Mouse (Mus musculus): ENCODE results near the gene Pts. TPM values are rescaled to one million over a fixed set of nuclear protein-coding genes. Genes with fewer than 3 reads are reported as not detected.
A peak's percentile ranks its signal among the peaks of the same experiment; 100 is the strongest.

The Pts gene
- polyA plus RNA-seq, 1 experiment from 2014 or later: 70.1 TPM

- Histone ChIP-seq H3K4me1 (replicated peaks; ENCODE audit: control insufficient read depth, insufficient read depth, low read length) (peaks cover 26% of the 10 kb centered on the region), H3K27ac (ENCODE audit: low read depth, low read length) (no peak overlapping the region), H3K4me3 (ENCODE audit: low read depth, low read length) (no peak overlapping the region), H3K9ac (ENCODE audit: low read depth, low read length) (no peak overlapping the region), H3K4me2 (0 out of 2 replicates have a peak overlapping the region, but pooled peaks have one; percentile 74), H3K36me3 (ENCODE audit: control insufficient read depth, insufficient read depth, low read length) (no peaks in the 10 kb centered on the region), H3K27me3 (replicated peaks; ENCODE audit: control insufficient read depth, insufficient read depth, low read length) (no peaks in the 10 kb centered on the region), H3K9me3 (ENCODE audit: control insufficient read depth, low read length) (no peaks in the 10 kb centered on the region)
- DNase-seq (ENCODE audit: low spot score) (no peak), ATAC-seq (replicated peaks; ENCODE audit: low FRiP score) (no peak)
- 84% methylated on average over 3 of the region's 3 CpGs for WGBS
These were observed 28.7 kb downstream of the Pts start for GRCm38 (mm10) chr9:50499781-50500180.

GRCm38 (mm10) chr9:50498815-50499214 lies 29.7 kb downstream of the Pts start:
- no peak for DNase-seq (ENCODE audit: low spot score)
- H3K9ac ChIP-seq (ENCODE audit: low read depth, low read length): no peak overlapping the region
- H3K36me3 ChIP-seq (ENCODE audit: control insufficient read depth, insufficient read depth, low read length): no peaks in the 10 kb centered on the region
- H3K9me3 ChIP-seq (ENCODE audit: control insufficient read depth, low read length): no peaks in the 10 kb centered on the region
- ATAC-seq (replicated peaks; ENCODE audit: low FRiP score): no peak
- no peak overlapping the region for H3K27ac ChIP-seq (ENCODE audit: low read depth, low read length)
- no peaks in the 10 kb centered on the region for H3K27me3 ChIP-seq (replicated peaks; ENCODE audit: control insufficient read depth, insufficient read depth, low read length)
- H3K4me1 ChIP-seq (replicated peaks; ENCODE audit: control insufficient read depth, insufficient read depth, low read length): peaks cover 32% of the 10 kb centered on the region
- H3K4me3 ChIP-seq (ENCODE audit: low read depth, low read length): no peak overlapping the region
- 71% methylated on average over 16 of the region's 16 CpGs for WGBS
- H3K4me2 ChIP-seq: no peak overlapping the region

- WGBS: 73% methylated on average over 2 of the region's 2 CpGs
- ATAC-seq (replicated peaks; ENCODE audit: low FRiP score) (no peak), DNase-seq (ENCODE audit: low spot score) (no peak)
- Histone ChIP-seq H3K4me2 (no peak overlapping the region), H3K27me3 (replicated peaks; ENCODE audit: control insufficient read depth, insufficient read depth, low read length) (no peaks in the 10 kb centered on the region), H3K27ac (ENCODE audit: low read depth, low read length) (no peak overlapping the region), H3K9ac (ENCODE audit: low read depth, low read length) (no peak overlapping the region), H3K4me1 (replicated peaks; ENCODE audit: control insufficient read depth, insufficient read depth, low read length) (peaks cover 32% of the 10 kb centered on the region), H3K9me3 (ENCODE audit: control insufficient read depth, low read length) (no peaks in the 10 kb centered on the region), H3K4me3 (ENCODE audit: low read depth, low read length) (no peak overlapping the region), H3K36me3 (ENCODE audit: control insufficient read depth, insufficient read depth, low read length) (no peaks in the 10 kb centered on the region)
These were observed 31.0 kb downstream of the Pts start for GRCm38 (mm10) chr9:50497536-50497935.

GRCm38 (mm10) chr9:50497076-50497475 lies 31.4 kb downstream of the Pts start:
- 41% methylated on average over 6 of the region's 6 CpGs for WGBS
- no peak overlapping the region; the same call in 1 of the 2 replicates for H3K27ac ChIP-seq (ENCODE audit: low read depth, low read length)

GRCm38 (mm10) chr9:50496546-50496945 lies 32.0 kb downstream of the Pts start:
- Histone ChIP-seq H3K9ac (ENCODE audit: low read depth, low read length) (peak overlapping the region; percentile 50; the same call in 1 of the 2 replicates), H3K27ac (ENCODE audit: low read depth, low read length) (peak overlapping the region; percentile 26), H3K36me3 (ENCODE audit: control insufficient read depth, insufficient read depth, low read length) (no peaks in the 10 kb centered on the region), H3K4me3 (ENCODE audit: low read depth, low read length) (peak overlapping the region; percentile 19; the same call in 1 of the 2 replicates), H3K4me2 (peak overlapping the region; percentile 55), H3K27me3 (replicated peaks; ENCODE audit: control insufficient read depth, insufficient read depth, low read length) (no peaks in the 10 kb centered on the region), H3K4me1 (replicated peaks; ENCODE audit: control insufficient read depth, insufficient read depth, low read length) (peaks cover 34% of the 10 kb centered on the region), H3K9me3 (ENCODE audit: control insufficient read depth, low read length) (no peaks in the 10 kb centered on the region)
- 0 out of 2 replicates have a peak, but pooled peaks have one; percentile 30 for ATAC-seq (replicated peaks; ENCODE audit: low FRiP score)
- DNase-seq (ENCODE audit: low spot score): no peak
- 11% methylated on average over 6 of the region's 6 CpGs for WGBS

More at GRCm38 (mm10) chr9:50497076-50497475, 31.4 kb downstream of the Pts start:
- H3K9ac ChIP-seq (ENCODE audit: low read depth, low read length): no peak overlapping the region
- no peak overlapping the region for H3K4me2 ChIP-seq
- H3K9me3 ChIP-seq (ENCODE audit: control insufficient read depth, low read length): no peaks in the 10 kb centered on the region
- DNase-seq (ENCODE audit: low spot score) (no peak), ATAC-seq (replicated peaks; ENCODE audit: low FRiP score) (no peak)
- H3K36me3 ChIP-seq (ENCODE audit: control insufficient read depth, insufficient read depth, low read length): no peaks in the 10 kb centered on the region
- no peaks in the 10 kb centered on the region for H3K27me3 ChIP-seq (replicated peaks; ENCODE audit: control insufficient read depth, insufficient read depth, low read length)
- peaks cover 32% of the 10 kb centered on the region for H3K4me1 ChIP-seq (replicated peaks; ENCODE audit: control insufficient read depth, insufficient read depth, low read length)
- no peak overlapping the region for H3K4me3 ChIP-seq (ENCODE audit: low read depth, low read length)

GRCm38 (mm10) chr9:50496151-50496505 lies 32.4 kb downstream of the Pts start:
- peaks cover 34% of the 10 kb centered on the region for H3K4me1 ChIP-seq (replicated peaks; ENCODE audit: control insufficient read depth, insufficient read depth, low read length)
- H3K9ac ChIP-seq (ENCODE audit: low read depth, low read length): peak overlapping the region; percentile 50
- 15% methylated on average over 6 of the region's 6 CpGs for WGBS
- H3K27ac ChIP-seq (ENCODE audit: low read depth, low read length): peak overlapping the region; percentile 38
- peak overlapping the region; percentile 55 for H3K4me2 ChIP-seq
- no peaks in the 10 kb centered on the region for H3K36me3 ChIP-seq (ENCODE audit: control insufficient read depth, insufficient read depth, low read length)
- no peaks in the 10 kb centered on the region for H3K27me3 ChIP-seq (replicated peaks; ENCODE audit: control insufficient read depth, insufficient read depth, low read length)
- ATAC-seq (replicated peaks; ENCODE audit: low FRiP score) (no peak; the same call in 1 of the 2 replicates), DNase-seq (ENCODE audit: low spot score) (peak; percentile 38)
- peak overlapping the region; percentile 19; the same call in 1 of the 2 replicates for H3K4me3 ChIP-seq (ENCODE audit: low read depth, low read length)
- no peaks in the 10 kb centered on the region for H3K9me3 ChIP-seq (ENCODE audit: control insufficient read depth, low read length)

- peak overlapping the region; percentile 38 for H3K27ac ChIP-seq (ENCODE audit: low read depth, low read length)
These were observed 32.9 kb downstream of the Pts start for GRCm38 (mm10) chr9:50495405-50496150.

GRCm38 (mm10) chr9:50494311-50494710 lies 34.2 kb downstream of the Pts start, which contains the start of gene Plet1:
TSS of gene Plet1 (plus strand) at chr9:50494525.
- WGBS: 74% methylated on average over 6 of the region's 6 CpGs
- no peaks in the 10 kb centered on the region for H3K27me3 ChIP-seq (replicated peaks; ENCODE audit: control insufficient read depth, insufficient read depth, low read length)
- H3K36me3 ChIP-seq (ENCODE audit: control insufficient read depth, insufficient read depth, low read length): no peaks in the 10 kb centered on the region
- H3K9ac ChIP-seq (ENCODE audit: low read depth, low read length): no peak within 1 kb of the TSS
- no peak within 1 kb of the TSS for H3K4me2 ChIP-seq
- no peak for ATAC-seq (replicated peaks; ENCODE audit: low FRiP score)
- DNase-seq (ENCODE audit: low spot score): no peak
- H3K4me1 ChIP-seq (replicated peaks; ENCODE audit: control insufficient read depth, insufficient read depth, low read length): peaks cover 32% of the 10 kb centered on the region
- H3K27ac ChIP-seq (ENCODE audit: low read depth, low read length): no peak within 1 kb of the TSS
- H3K4me3 ChIP-seq (ENCODE audit: low read depth, low read length): no peak within 1 kb of the TSS
- no peaks in the 10 kb centered on the region for H3K9me3 ChIP-seq (ENCODE audit: control insufficient read depth, low read length)

More at GRCm38 (mm10) chr9:50495405-50496150, 32.9 kb downstream of the Pts start:
- peak overlapping the region; percentile 19; the same call in 1 of the 2 replicates for H3K4me3 ChIP-seq (ENCODE audit: low read depth, low read length)
- ATAC-seq (replicated peaks; ENCODE audit: low FRiP score) (no peak), DNase-seq (ENCODE audit: low spot score) (no peak)
- no peaks in the 10 kb centered on the region for H3K36me3 ChIP-seq (ENCODE audit: control insufficient read depth, insufficient read depth, low read length)
- peaks cover 33% of the 10 kb centered on the region for H3K4me1 ChIP-seq (replicated peaks; ENCODE audit: control insufficient read depth, insufficient read depth, low read length)
- WGBS: 49% methylated on average over 10 of the region's 10 CpGs
- no peaks in the 10 kb centered on the region for H3K9me3 ChIP-seq (ENCODE audit: control insufficient read depth, low read length)
- H3K27me3 ChIP-seq (replicated peaks; ENCODE audit: control insufficient read depth, insufficient read depth, low read length): no peaks in the 10 kb centered on the region
- peak overlapping the region; percentile 55 for H3K4me2 ChIP-seq
- H3K9ac ChIP-seq (ENCODE audit: low read depth, low read length): peak overlapping the region; percentile 50

GRCm38 (mm10) chr9:50493777-50494176 lies 34.7 kb downstream of the Pts start:
- H3K36me3 ChIP-seq (ENCODE audit: control insufficient read depth, insufficient read depth, low read length): no peaks in the 10 kb centered on the region
- H3K9ac ChIP-seq (ENCODE audit: low read depth, low read length): no peak overlapping the region
- H3K27ac ChIP-seq (ENCODE audit: low read depth, low read length): no peak overlapping the region
- H3K4me1 ChIP-seq (replicated peaks; ENCODE audit: control insufficient read depth, insufficient read depth, low read length): peaks cover 32% of the 10 kb centered on the region
- WGBS: 61% methylated on average over 2 of the region's 2 CpGs
- no peak for DNase-seq (ENCODE audit: low spot score)
- H3K4me2 ChIP-seq: no peak overlapping the region
- ATAC-seq (replicated peaks; ENCODE audit: low FRiP score): no peak
- H3K4me3 ChIP-seq (ENCODE audit: low read depth, low read length): no peak overlapping the region
- H3K9me3 ChIP-seq (ENCODE audit: control insufficient read depth, low read length): no peaks in the 10 kb centered on the region
- H3K27me3 ChIP-seq (replicated peaks; ENCODE audit: control insufficient read depth, insufficient read depth, low read length): no peaks in the 10 kb centered on the region

Measured in liver, embryonic 11.5 days (tissue).